Mouse (Mus musculus): ENCODE data around the gene Acss2. TPM values are rescaled to one million over a fixed set of nuclear protein-coding genes. Genes with fewer than 3 reads are reported as not detected.
A peak's percentile ranks its signal among the peaks of the same experiment; 100 is the strongest.

The Acss2 gene
- total RNA-seq (2014; rRNA removed), result 40.0 and 42.7 TPM in 2 replicates
- polyA plus RNA-seq (2015; fragmentation: Nextera tagmentation; extraction: Ambion mirVana), result 23.7 and 27.5 TPM in 2 replicates

- TF ChIP-seq CTCF (IDR thresholded peaks at IDR 0.05; ENCODE audit: low read depth), result peak; percentile 82
- DNase-seq (ENCODE audit: low spot score) (peak; percentile 98), ATAC-seq (peak; percentile 99)
- H3K4me3 ChIP-seq (ENCODE audit: low read length), result peak within 1 kb of the TSS; percentile 75
- peak within 1 kb of the TSS; percentile 68 for H3K9ac ChIP-seq (replicated peaks; ENCODE audit: low read length)
- WGBS, result 3% methylated on average over 70 of the region's 70 CpGs
- peak within 1 kb of the TSS; percentile 91 for H3K4me2 ChIP-seq (ENCODE audit: low read depth, low read length)
- peak within 1 kb of the TSS; percentile 81 for H3K27ac ChIP-seq
- no peaks in the 10 kb centered on the region for H3K36me3 ChIP-seq (ENCODE audit: insufficient read depth, low read length)
- no peaks in the 10 kb centered on the region for H3K9me3 ChIP-seq (ENCODE audit: low read length)
- H3K4me1 ChIP-seq (ENCODE audit: insufficient read depth, low read length), result peaks cover 6% of the 10 kb centered on the region; the same call in 1 of the 2 replicates
- no peaks in the 10 kb centered on the region for H3K27me3 ChIP-seq (ENCODE audit: insufficient read depth, low read length)
Measured at GRCm38 (mm10) chr2:155517455-155518423, at the start of gene Acss2, which contains the start of gene Ggt7. Acss2 (plus strand) TSS chr2:155517948. Ggt7 (minus strand) TSS chr2:155518237.

GRCm38 (mm10) chr2:155472671-155473569, 44.8 kb upstream of the Acss2 start:
- no peaks in the 10 kb centered on the region for H3K27me3 ChIP-seq (ENCODE audit: insufficient read depth, low read length)
- DNase-seq (ENCODE audit: low spot score) (peak; percentile 61), ATAC-seq (peak; percentile 79)
- no peak for TF ChIP-seq CTCF (IDR thresholded peaks at IDR 0.05; ENCODE audit: low read depth)
- H3K36me3 ChIP-seq (ENCODE audit: insufficient read depth, low read length), result no peaks in the 10 kb centered on the region
- peaks cover 9% of the 10 kb centered on the region; the same call in 1 of the 2 replicates for H3K4me1 ChIP-seq (ENCODE audit: insufficient read depth, low read length)
- H3K4me2 ChIP-seq (ENCODE audit: low read depth, low read length), result peak overlapping the region; percentile 83
- peak overlapping the region; percentile 97 for H3K27ac ChIP-seq
- H3K9ac ChIP-seq (replicated peaks; ENCODE audit: low read length), result peak overlapping the region; percentile 98
- whole genome bisulfite sequencing, result 1% methylated on average over 51 of the region's 71 CpGs
- H3K4me3 ChIP-seq (ENCODE audit: low read length), result peak overlapping the region; percentile 94
- no peaks in the 10 kb centered on the region for H3K9me3 ChIP-seq (ENCODE audit: low read length)

GRCm38 (mm10) chr2:155473570-155474088, 44.1 kb upstream of the Acss2 start, which contains the start of gene Ncoa6:
Ncoa6 (minus strand) TSS chr2:155473894.
- no peak for TF ChIP-seq CTCF (IDR thresholded peaks at IDR 0.05; ENCODE audit: low read depth)
- peak; percentile 85 for ATAC-seq
- H3K27me3 ChIP-seq (ENCODE audit: insufficient read depth, low read length), result no peaks in the 10 kb centered on the region

GRCm38 (mm10) chr2:155482021-155482420, 35.7 kb upstream of the Acss2 start:
- no peak overlapping the region for H3K4me3 ChIP-seq (ENCODE audit: low read length)
- H3K36me3 ChIP-seq (ENCODE audit: insufficient read depth, low read length), result no peaks in the 10 kb centered on the region
- peak; percentile 88 for DNase-seq (ENCODE audit: low spot score)
- peak; percentile 47; the same call in 1 of the 2 replicates for ATAC-seq
- H3K9me3 ChIP-seq (ENCODE audit: low read length), result no peaks in the 10 kb centered on the region
- H3K9ac ChIP-seq (replicated peaks; ENCODE audit: low read length), result no peak overlapping the region
- no peak overlapping the region for H3K4me2 ChIP-seq (ENCODE audit: low read depth, low read length)
- no peaks in the 10 kb centered on the region for H3K4me1 ChIP-seq (ENCODE audit: insufficient read depth, low read length)
- TF ChIP-seq CTCF (IDR thresholded peaks at IDR 0.05; ENCODE audit: low read depth), result peak; percentile 72
- no peak overlapping the region for H3K27ac ChIP-seq
- 39% methylated on average over 3 of the region's 3 CpGs for WGBS
- no peaks in the 10 kb centered on the region for H3K27me3 ChIP-seq (ENCODE audit: insufficient read depth, low read length)

More at GRCm38 (mm10) chr2:155473570-155474088, 44.1 kb upstream of the Acss2 start, which contains the start of gene Ncoa6:
- 0% methylated on average over 46 of the region's 72 CpGs for WGBS
- Histone ChIP-seq H3K4me2 (ENCODE audit: low read depth, low read length) (peak within 1 kb of the TSS; percentile 83), H3K9me3 (ENCODE audit: low read length) (no peaks in the 10 kb centered on the region), H3K9ac (replicated peaks; ENCODE audit: low read length) (peak within 1 kb of the TSS; percentile 98), H3K4me3 (ENCODE audit: low read length) (peak within 1 kb of the TSS; percentile 94), H3K36me3 (ENCODE audit: insufficient read depth, low read length) (no peaks in the 10 kb centered on the region), H3K4me1 (ENCODE audit: insufficient read depth, low read length) (peaks cover 9% of the 10 kb centered on the region; the same call in 1 of the 2 replicates), H3K27ac (peak within 1 kb of the TSS; percentile 97)
- DNase-seq (ENCODE audit: low spot score), result peak; percentile 92

- H3K27ac ChIP-seq, result no peak overlapping the region
- WGBS, result 90% methylated on average over 6 of the region's 6 CpGs
- H3K4me3 ChIP-seq (ENCODE audit: low read length), result no peak overlapping the region
- no peaks in the 10 kb centered on the region for H3K9me3 ChIP-seq (ENCODE audit: low read length)
- no peak for TF ChIP-seq CTCF (IDR thresholded peaks at IDR 0.05; ENCODE audit: low read depth)
- H3K4me2 ChIP-seq (ENCODE audit: low read depth, low read length), result no peak overlapping the region
- ATAC-seq (no peak), DNase-seq (ENCODE audit: low spot score) (no peak)
- H3K4me1 ChIP-seq (ENCODE audit: insufficient read depth, low read length), result no peaks in the 10 kb centered on the region
- H3K9ac ChIP-seq (replicated peaks; ENCODE audit: low read length), result no peak overlapping the region
- no peaks in the 10 kb centered on the region for H3K27me3 ChIP-seq (ENCODE audit: insufficient read depth, low read length)
- H3K36me3 ChIP-seq (ENCODE audit: insufficient read depth, low read length), result peaks cover 12% of the 10 kb centered on the region; the same call in 1 of the 2 replicates
Measured at GRCm38 (mm10) chr2:155490998-155491397, 26.8 kb upstream of the Acss2 start.

GRCm38 (mm10) chr2:155502596-155502995, 15.2 kb upstream of the Acss2 start:
- DNase-seq (ENCODE audit: low spot score) (no peak), ATAC-seq (no peak)
- Histone ChIP-seq H3K9me3 (ENCODE audit: low read length) (no peaks in the 10 kb centered on the region), H3K4me1 (ENCODE audit: insufficient read depth, low read length) (no peaks in the 10 kb centered on the region), H3K4me3 (ENCODE audit: low read length) (no peak overlapping the region), H3K36me3 (ENCODE audit: insufficient read depth, low read length) (peaks cover 35% of the 10 kb centered on the region), H3K27ac (no peak overlapping the region), H3K9ac (replicated peaks; ENCODE audit: low read length) (no peak overlapping the region), H3K27me3 (ENCODE audit: insufficient read depth, low read length) (no peaks in the 10 kb centered on the region), H3K4me2 (ENCODE audit: low read depth, low read length) (no peak overlapping the region)
- no peak for TF ChIP-seq CTCF (IDR thresholded peaks at IDR 0.05; ENCODE audit: low read depth)
- 88% methylated on average over 7 of the region's 7 CpGs for WGBS

Data from hindbrain, postnatal 0 days (tissue).